Mouse (Mus musculus) ovary, postnatal 14 days (tissue): ENCODE data around the gene Lcn2.
A peak's percentile ranks its signal among the peaks of the same experiment; 100 is the strongest.

Experiments
- DNase-seq: peaks from one replicate; pipeline ENCODE4 v3.0.0; 2022; ENCODE audit warnings: low spot score

The Lcn2 gene

GRCm38 (mm10) chr2:32387706-32388490 is at the start of gene Lcn2:
Gene Lcn2 (minus strand): TSS chr2:32388252.
- no peak for DNase-seq

- DNase-seq = no peak
Measured at GRCm38 (mm10) chr2:32437612-32438166, 49.6 kb upstream of the Lcn2 start.

- no peak for DNase-seq
Measured at GRCm38 (mm10) chr2:32436686-32437372, 48.8 kb upstream of the Lcn2 start.

GRCm38 (mm10) chr2:32430701-32431676 is 42.9 kb upstream of the Lcn2 start:
- peak; percentile 66 for DNase-seq

GRCm38 (mm10) chr2:32429215-32429891 is 41.3 kb upstream of the Lcn2 start:
- no peak for DNase-seq

- DNase-seq = no peak
Measured at GRCm38 (mm10) chr2:32428262-32428722, 40.2 kb upstream of the Lcn2 start.

- DNase-seq = no peak
Measured at GRCm38 (mm10) chr2:32427720-32428119, 39.7 kb upstream of the Lcn2 start.

GRCm38 (mm10) chr2:32426141-32426540 is 38.1 kb upstream of the Lcn2 start:
- no peak for DNase-seq

GRCm38 (mm10) chr2:32425568-32425967 is 37.5 kb upstream of the Lcn2 start:
- no peak for DNase-seq

GRCm38 (mm10) chr2:32424796-32425195 is 36.7 kb upstream of the Lcn2 start:
- DNase-seq = no peak

GRCm38 (mm10) chr2:32423481-32424331 is 35.7 kb upstream of the Lcn2 start:
- DNase-seq = peak; percentile 51

- no peak for DNase-seq
Measured at GRCm38 (mm10) chr2:32421851-32422251, 33.8 kb upstream of the Lcn2 start.

GRCm38 (mm10) chr2:32420647-32421046 is 32.6 kb upstream of the Lcn2 start:
- no peak for DNase-seq

- no peak for DNase-seq
Measured at GRCm38 (mm10) chr2:32420066-32420608, 32.1 kb upstream of the Lcn2 start.

GRCm38 (mm10) chr2:32419359-32419758 is 31.3 kb upstream of the Lcn2 start:
- peak; percentile 26 for DNase-seq

- no peak for DNase-seq
Measured at GRCm38 (mm10) chr2:32418430-32419151, 30.5 kb upstream of the Lcn2 start.

GRCm38 (mm10) chr2:32417486-32417885 is 29.4 kb upstream of the Lcn2 start:
- no peak for DNase-seq

GRCm38 (mm10) chr2:32416556-32416955 is 28.5 kb upstream of the Lcn2 start:
- DNase-seq = no peak

- DNase-seq = no peak
Measured at GRCm38 (mm10) chr2:32415801-32416200, 27.7 kb upstream of the Lcn2 start.
